Mouse (Mus musculus) layer of hippocampus, adult 2 months (tissue): ENCODE results near the gene C4b. TPM values are rescaled to one million over a fixed set of nuclear protein-coding genes. Genes with fewer than 3 reads are reported as not detected.
"Not testable (repeated sequence)": the region's sequence is repeated elsewhere in the genome, so short reads cannot be mapped to it uniquely, and the experiment has no call there.

Source experiments
- DNase-seq, 2 experiments: peaks; one replicate each; pipeline ENCODE4 v3.0.0; 2022; ENCODE audit warnings: low spot score in 2 of 2
- H3K27ac ChIP-seq: fragments of 200-600 bp; 2 replicates; pipeline ENCODE4 v1.8.1; 2022
- H3K4me3 ChIP-seq: fragments of 200-600 bp; 2 replicates; pipeline ENCODE4 v1.8.1; 2022; ENCODE audit warnings: mild to moderate bottlenecking
- CTCF ChIP-seq: fragments of 200-600 bp; conservative IDR thresholded peaks from 2 replicates; pipeline ENCODE4 v1.8.1; 2022; ENCODE audit warnings: antibody characterized with exemption, mild to moderate bottlenecking, moderate library complexity
- total RNA-seq, 2 experiments: library from RNA; stranded (reverse); gene quantifications; 2 replicates each; pipeline ENCODE4 v1.2.3; 2021

The C4b gene
- total RNA-seq, 2 experiments from 2014 or later: 27.2 to 28.7 TPM

DNA sequence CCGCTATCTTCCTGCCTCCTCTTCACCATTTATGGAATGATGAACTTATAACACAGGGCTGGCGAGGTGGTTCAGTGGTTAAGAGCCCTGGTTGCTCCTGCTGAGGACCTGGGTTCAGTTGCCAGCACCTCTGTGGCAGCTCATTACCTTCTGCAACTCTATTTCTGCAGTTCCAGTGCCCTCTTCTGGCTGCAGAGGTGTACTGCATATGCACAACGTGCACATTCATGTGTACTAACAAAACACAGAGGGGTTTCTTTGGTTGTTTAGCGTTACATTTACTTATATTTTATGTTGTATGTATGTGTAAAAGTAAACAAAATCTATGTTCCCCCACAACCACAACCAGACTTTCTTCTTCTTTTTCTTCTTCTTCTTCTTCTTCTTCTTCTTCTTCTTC, 20.6 kb downstream of the C4b start:
- peak; percentile 58 for TF ChIP-seq CTCF
- no peak overlapping the region for H3K4me3 ChIP-seq
- no peak overlapping the region for H3K27ac ChIP-seq
- no peak for DNase-seq

DNA sequence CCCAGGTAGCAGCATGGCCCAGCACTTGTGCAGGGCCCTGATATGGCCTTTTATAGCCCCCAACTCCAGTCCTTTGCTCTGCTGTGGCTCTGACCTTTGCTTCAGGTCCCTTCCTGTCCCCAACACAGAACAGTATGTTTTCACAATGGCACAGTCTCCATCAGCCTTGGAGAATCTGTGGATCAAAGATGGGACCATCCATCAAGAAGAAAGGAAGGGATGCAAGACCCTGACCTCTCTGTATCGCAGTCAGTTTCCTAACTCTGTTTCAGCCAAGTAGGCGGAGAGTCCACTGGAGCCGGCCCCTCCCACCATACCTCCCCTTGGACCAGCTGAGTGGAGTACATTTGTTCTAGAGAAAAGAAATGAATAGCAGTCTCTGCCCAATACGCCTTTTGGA, 21.4 kb downstream of the C4b start:
- not testable (repeated sequence) for H3K4me3 ChIP-seq, H3K27ac ChIP-seq, DNase-seq

DNA sequence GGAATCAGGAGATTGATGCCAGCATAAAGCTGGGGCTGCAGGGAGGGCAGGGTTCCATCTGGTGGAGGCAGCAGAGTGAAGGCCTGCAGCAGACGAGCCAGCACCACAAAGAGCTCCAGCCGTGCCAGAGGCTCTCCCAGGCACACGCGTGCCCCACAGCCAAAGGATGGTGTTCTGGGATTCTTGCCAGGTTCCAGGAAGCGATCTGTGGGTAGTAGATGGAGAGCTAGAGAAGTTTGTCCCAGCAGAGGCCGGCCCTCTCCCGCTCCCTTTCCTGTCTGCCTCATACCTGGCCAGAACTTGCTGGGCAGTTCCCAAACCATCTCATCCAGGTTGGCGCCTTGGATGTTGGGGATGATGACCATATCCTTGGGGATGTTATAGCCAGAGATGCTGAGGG, 23.8 kb downstream of the C4b start:
- DNase-seq, H3K27ac ChIP-seq, H3K4me3 ChIP-seq: not testable (repeated sequence)

DNA sequence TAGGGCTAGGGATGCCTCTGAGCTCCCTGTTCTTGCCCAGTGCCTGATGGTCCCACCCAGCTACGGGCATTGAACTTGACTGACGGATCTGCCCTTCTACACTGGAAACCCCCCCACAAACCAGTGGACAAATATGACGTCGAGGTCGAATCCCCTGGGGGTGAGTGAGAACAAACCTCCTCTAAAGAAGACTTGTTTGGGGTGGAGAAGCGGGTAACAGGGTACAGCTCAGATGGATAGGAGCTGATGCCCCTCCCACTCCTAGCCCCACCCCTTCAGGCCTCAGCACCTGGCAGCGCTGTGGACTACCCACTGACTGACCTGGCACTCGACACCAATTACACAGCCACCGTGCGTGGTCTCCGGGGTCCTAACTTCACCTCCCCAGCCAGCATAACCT, 26.3 kb downstream of the C4b start:
- Histone ChIP-seq H3K4me3 (no peak overlapping the region), H3K27ac (no peak overlapping the region)
- no peak for TF ChIP-seq CTCF
- DNase-seq: no peak

DNA sequence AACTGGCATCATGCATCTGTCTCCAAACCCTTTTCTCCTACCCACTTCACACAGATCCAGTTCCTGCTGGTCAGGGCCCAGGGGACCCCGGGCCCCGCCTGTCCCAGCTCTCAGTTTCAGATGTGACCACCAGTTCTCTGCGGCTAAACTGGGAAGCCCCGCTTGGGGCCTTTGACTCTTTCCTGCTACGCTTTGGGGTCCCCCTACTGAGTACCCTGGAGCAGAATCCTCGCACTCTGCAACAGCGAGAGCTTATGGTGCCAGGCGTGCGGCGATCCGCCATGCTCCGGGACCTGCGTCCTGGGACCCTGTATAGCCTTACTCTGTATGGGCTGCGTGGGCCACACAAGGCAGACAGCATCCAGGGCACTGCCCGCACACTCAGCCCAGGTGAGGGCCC, 27.4 kb downstream of the C4b start:
- no peak for DNase-seq
- no peak for TF ChIP-seq CTCF
- H3K27ac ChIP-seq: no peak overlapping the region
- H3K4me3 ChIP-seq: no peak overlapping the region

DNA sequence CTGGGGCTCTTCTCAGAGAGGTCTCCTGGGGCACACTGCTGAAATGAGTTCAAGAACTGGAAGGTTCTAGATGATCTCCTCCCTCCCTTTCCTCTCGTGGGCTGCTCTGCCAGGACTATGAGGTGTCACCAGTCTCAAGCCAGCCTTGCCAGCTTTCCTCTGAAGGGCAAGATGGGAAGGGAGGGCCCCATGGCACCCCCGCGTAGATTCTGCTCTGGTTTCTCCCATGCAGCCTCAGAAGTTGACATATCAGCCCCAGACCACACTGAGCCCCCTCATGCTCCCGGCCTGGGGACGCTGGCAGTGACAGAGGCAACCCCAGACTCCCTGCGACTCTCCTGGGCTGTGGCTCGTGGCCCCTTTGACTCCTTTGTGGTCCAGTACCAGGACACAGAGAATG, 28.2 kb downstream of the C4b start:
- DNase-seq, H3K27ac ChIP-seq, H3K4me3 ChIP-seq: not testable (repeated sequence)

DNA sequence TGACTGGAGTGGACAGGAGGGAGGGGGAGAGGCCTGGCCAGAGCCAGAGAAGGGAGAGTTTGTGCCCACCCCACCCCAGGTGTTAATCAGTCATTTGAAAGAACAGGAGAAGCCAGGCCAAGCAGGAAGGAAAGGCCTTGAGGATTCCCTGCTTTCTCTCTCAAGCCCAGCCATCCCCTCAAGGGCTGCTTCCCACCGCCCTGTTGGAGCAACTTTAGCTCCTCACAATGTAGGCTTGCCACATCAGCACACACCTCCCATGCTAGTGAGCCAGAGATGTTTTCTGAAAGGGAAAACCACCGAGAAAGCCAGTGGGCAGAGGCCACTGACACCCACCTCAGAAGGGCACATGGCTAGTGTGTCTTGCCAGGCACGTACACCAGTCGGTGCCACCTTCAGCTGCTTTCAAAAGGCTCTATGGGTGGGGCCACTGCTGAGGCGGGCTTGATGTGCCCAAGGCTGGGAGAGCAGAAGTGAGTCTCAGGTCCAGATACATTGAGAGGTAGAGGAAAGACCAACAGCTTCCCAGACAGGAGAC, 28.7 kb downstream of the C4b start:
- H3K4me3 ChIP-seq, H3K27ac ChIP-seq, DNase-seq: not testable (repeated sequence)

DNA sequence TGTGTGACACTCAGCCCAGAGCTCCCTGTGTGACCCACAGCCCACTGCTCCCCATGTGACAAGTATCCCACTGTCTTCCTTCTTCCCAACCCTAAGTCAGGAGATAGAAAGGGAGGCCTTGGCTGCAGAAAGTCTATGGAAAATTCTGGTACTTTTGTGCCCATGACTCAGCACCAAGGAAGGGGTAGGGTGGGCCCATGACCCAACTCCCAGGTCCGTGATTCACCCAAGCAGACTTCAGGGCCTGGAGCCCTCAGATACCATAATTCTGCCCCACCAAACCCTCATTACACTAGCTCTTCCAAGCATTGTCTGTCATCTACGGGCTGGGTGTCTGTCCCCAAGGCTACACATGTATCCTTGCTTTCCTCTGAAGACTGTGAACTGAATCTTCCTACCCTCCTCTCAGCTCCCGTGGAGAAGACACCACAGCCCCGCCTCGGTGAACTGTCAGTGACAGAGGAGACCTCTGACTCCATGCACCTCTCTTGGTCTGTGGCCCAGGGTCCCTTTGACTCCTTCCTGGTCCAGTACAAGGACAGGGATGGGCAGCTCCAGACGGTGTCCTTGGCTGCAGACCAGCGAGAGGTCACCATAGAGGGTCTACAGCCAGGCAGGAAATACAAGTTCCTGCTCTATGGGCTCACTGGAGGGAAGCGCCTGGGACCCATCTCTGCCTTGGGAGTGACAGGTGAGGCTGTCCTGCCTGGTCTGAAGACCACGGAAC, 29.3 kb downstream of the C4b start:
- DNase-seq: not testable (repeated sequence)

DNA sequence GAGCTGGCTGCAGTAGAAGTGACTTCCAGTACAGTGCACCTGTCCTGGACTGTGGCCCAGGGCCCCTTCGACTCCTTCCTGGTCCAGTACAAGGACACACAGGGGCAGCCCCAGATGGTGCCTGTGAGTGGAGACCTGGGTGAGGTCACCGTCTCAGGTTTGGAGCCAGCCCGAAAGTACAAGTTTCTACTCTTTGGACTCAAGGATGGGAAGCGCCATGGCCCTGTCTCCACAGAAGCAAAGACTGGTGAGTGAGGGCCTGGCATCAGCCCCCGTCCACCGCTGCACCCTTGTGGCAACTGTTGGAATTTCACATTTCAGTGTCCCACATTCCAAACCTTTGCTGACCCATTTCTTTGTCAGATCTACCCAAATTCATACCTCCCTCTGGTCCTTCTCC, 30.7 kb downstream of the C4b start:
- peak; percentile 83 for TF ChIP-seq CTCF
- DNase-seq: peak; percentile 43 to 81
- H3K27ac ChIP-seq: no peak overlapping the region
- H3K4me3 ChIP-seq: no peak overlapping the region

More for the DNA sequence above, 29.3 kb downstream of the C4b start:
- H3K27ac ChIP-seq, H3K4me3 ChIP-seq: not testable (repeated sequence)

DNA sequence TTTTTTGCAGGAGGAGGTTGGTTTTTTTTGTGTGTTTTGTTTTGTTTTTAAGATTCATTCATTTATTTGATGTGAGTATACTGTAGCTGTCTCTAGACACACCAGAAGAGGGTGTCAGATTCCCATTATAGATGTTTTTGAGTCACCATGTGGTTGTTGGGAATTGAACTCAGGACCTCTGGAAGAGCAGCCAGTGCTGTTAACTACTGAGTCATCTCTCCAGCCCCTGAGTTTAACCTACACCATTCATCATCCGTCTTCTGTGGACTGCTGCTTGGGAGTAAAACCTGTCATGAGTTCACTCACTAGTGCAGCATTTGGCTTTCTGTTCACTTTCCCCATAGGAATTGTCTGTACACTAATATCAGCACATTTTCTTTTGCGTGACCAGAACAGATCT, 37.2 kb downstream of the C4b start:
- peak overlapping the region; percentile 78 for H3K27ac ChIP-seq
- H3K4me3 ChIP-seq, DNase-seq: not testable (repeated sequence)

DNA sequence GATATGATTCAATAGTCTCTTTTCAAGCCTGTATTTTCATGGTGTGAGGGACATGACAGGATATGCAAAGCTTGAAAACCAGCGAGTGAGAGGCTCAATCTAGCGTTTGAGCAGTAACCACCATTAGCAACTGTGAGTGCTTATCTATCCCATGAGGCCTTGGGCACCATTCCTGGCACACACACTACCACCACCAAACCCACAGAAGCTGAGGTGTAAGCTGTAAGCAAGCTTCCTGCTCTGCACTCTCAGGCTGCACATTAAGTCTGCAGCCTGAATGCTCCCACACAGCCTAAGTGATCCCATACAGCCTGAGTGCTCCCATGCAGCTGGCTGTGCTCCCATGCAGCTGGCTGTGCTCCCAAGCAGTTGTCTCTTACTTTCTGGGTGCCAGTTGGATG, 43.0 kb downstream of the C4b start:
- no peak for TF ChIP-seq CTCF
- Histone ChIP-seq H3K4me3 (no peak overlapping the region), H3K27ac (peak overlapping the region; percentile 95)
- DNase-seq: peak in 1 of 2 experiments; percentile 36

DNA sequence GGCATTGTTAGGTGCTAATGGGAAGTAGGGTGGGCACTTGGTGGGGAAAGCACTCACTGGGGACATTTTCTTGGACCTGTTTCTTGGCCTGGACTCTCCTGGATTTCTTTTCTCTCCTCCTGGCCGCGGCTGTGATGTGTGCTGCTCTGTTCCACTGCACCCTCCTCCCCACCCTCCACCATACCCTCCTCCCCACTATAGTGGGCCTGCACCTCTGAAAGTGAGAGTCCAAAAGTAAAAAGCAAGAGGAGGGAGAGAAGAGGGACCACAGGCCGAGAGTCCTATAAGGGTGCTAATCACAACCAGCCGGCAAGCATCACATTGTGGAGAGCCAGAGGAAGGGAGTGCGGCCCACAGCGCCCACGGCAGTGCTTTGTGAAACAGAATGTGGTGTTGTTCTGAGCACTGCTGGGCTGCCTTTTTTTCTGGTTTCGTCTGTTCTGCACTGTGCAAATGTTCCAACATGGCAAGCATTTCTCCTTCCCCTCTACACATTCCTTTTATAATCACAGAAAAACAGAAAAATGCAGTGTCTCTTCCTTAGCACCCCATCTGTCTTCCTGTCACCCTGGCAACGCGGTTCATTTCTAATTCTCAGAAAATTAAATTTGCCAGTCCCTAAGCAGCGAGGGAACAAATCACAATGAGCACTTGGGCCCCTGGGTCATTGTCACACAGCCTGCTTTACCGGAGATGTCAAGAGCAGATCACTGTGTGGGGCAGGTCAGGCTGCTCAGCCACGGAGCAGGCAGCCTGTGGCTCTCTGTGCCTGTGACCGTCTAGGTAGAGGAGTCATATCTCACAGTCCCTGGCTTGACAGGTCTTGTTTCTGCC, 43.9 kb downstream of the C4b start:
- peak; percentile 78 to 91 for DNase-seq
- Histone ChIP-seq H3K4me3 (no peak overlapping the region), H3K27ac (peak overlapping the region; percentile 95)
- TF ChIP-seq CTCF: no peak; the same call in 1 of the 2 replicates

DNA sequence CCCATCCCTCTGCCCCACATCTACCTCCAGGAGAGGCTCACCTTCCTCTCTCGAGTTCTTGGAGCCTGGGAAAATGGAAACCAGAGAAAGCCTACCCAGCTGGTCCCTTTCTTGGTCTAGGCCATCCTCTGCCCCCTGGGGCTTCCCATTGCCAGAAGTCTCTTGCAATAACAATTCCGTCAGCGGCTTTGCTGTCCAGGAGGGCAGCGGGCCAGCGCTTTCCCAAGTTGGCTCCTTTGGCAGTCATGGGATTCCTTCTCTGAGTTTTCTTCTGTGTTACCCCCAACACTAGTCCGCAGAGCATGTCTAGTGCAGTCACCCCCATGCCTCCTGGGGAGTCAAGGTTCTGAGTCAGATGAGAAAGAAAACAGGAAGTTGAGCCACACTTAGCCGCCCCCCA, 50.8 kb downstream of the C4b start:
- Histone ChIP-seq H3K27ac (no peak overlapping the region), H3K4me3 (no peak overlapping the region)
- TF ChIP-seq CTCF: no peak
- DNase-seq: no peak

DNA sequence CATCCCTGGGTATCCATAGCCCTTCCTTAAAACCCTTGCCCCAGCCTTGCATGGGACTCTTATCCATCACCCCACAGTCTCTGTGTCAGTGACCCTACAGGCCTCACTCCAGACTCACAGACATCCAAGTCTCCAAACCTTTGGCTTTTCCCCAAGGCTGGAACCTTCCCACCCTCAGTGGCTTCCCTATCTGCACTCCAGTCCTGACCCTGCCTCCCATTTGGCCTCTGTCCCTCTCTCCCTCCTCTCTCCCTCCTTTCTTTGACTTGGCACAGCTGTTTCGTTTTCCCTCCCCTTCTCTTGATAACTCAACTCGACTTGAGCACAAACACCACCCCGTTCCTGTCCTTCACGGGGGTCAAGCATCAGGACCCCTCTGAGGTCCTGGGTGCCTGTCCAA, 53.2 kb downstream of the C4b start:
- no peak for TF ChIP-seq CTCF
- no peak overlapping the region for H3K27ac ChIP-seq
- no peak overlapping the region for H3K4me3 ChIP-seq
- DNase-seq: no peak
